Mouse (Mus musculus) layer of hippocampus, adult 9-11 months (tissue): ENCODE measurements around the gene Alkbh2.

Experiments used
- DNase-seq: peaks from one replicate; pipeline ENCODE4 v3.0.0; 2022

The Alkbh2 gene

DNA sequence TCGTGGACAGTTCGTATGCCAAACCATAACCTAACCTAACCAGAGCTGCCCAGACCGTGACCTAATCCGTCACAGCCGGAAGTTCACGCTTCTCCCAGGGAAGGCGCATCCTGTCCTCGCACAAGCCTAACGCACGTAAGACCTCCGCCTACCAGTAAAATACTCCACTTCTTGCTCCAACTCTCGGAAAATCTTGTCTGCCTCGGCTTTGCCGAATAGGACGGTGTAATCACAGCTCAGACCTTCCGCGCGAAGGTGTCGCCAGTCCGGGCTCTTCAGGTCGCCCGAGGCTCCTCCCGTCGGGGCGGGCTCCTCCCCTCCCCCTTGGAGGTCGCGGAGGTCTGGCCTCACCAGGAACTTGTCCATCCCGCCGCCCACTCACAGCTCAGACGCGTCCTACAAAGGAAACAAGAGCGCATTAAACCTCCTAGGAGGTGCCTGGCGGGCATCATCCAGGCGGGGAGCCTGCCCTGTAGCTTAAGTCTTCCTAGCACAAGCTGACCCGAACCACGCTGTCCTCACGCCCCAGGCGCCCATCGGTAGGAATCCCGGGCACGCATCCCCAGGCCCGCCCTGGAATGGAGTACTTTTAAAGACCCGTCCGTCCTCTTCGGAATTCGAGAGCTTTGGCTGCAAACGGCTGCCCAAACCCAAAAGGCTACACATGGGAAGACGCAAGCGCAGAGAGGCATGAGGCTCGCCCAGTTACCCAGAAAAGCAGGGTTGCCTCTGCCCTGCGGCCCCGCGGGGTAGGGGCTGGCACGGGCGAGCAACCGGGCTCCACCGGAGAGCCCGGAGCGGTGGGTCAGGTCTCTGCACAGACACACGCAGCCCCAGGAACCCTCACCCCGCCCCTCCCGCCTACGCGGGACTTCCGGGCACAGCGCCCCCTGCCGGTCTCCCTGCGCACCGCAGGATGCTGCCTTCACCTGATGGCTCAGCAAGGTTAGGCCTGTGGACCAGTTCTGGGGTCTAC lies at the start of gene Alkbh2:
Gene Alkbh2, minus strand, starts transcription at position 845 of the 976 bp plus-strand sequence.
- peak; percentile 67 for DNase-seq

DNA sequence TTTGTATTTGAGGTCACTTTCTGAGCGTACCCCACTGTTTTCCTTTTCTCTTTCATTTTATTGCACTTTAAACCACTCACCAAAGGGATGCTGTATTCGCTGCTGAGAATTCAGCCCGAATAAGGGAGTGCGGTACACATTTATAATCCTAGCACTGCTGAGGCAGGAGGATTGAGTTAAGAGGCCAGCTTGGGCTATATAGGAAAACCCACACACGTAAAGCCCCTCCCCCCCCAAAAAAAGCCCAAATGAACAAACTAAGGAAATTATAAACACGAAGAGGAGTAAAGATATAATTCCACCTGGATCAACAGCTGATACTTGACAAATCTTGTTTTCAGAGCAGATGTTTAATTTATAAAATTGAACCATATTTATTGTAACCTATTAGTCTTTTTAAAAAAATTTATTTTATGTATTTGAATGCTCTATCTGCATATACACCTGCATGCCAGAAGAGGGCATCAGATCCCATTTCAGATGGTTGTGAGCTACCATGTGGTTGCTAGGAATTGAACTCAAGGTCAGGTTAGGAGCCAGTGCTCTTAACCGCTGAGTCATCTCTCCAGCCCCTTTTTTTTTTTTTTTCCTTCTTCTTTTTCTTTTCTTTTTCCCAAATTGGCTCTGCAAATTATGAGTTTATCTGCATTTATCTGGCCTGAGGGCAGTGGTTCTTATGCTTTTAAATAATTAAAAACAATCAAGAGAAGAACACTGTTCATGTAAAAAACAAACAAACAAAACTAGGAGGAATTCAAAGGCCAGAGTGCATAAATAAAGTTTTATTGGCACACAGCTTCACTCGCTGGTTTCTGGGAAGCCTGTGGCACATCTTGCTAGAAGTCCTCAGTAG lies 48.8 kb upstream of the Alkbh2 start:
- DNase-seq, result no peak

DNA sequence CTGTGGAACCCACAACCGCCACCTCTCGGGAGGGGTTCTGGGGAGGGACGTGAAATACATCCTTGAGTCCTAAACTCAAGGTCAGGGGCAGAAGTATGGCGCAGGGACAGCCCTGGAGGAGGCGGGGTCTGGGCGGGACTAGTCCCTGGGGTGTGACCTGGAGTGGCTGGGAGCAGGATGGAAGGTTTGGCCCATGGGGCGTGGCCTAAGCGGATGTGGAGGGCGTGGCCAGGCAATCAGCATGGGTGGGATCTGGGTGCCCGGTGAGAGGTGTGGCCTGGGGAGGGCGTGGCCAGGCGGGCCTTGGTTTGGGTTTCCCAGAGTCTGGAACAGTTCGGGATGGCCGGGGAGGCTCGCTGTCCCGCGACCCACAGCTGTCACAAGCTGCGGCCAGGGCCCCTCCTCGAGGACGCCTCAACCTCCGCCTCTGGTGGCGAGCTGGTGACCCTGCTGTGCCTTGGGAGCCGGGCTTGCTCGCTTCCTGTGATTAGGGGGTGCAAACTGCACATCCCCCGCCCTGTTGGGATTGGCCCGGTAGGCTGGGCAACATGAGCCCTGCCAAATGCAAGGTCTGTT lies 47.7 kb upstream of the Alkbh2 start:
- DNase-seq, result peak; percentile 78

DNA sequence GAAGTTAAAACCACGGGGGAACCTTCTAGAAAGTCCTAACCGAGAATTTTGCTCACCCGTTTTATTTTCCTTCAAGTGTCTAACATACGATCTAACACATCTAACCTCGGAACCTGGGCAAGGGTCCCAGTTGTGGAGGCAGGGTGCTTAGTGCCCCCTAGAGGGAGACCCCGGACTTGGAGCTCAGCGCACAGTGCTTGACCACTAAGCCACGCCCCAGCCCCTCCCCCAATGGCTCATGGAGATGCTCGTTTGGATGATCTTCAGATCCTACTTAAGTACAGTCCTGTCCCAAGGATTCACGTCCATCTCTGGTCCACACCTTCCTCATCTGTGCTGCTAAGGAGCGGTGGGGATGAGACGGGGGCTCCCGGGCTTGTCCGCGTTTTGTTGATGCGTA lies 46.6 kb upstream of the Alkbh2 start:
- no peak for DNase-seq

DNA sequence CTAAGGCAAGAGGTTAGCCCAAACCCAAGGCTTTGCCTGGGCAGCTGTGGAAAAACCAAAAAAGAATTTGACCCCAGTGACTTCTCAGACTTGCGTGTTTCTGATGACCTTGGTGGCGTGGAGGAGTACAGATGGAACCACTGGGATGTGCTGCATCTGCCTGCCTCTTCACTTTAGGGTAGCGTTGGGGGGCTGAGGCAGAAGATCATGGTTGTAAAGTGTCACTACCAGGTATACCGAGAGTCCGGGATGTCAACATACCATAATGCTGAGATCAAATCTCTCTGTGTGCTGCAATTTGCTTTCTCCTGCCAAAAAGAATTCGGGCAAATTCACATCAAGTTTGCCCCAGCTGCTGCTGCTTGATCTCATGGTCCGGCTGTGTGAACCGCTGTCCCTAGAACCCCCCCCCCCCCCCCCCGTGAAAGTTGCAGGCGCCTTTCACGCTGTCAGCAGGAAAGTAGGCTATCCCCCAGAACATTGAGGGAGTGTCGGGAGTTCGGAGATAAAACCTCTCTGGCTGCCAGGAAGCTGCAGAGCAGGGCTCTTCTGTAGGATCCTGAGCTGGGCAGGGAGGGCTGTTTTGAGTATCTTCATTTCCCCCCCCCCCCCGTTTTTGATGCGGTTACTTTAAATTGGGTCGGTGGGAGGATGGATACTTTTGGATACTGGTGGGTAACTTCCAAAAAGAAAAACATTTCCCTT lies 46.0 kb upstream of the Alkbh2 start:
- DNase-seq, result no peak

DNA sequence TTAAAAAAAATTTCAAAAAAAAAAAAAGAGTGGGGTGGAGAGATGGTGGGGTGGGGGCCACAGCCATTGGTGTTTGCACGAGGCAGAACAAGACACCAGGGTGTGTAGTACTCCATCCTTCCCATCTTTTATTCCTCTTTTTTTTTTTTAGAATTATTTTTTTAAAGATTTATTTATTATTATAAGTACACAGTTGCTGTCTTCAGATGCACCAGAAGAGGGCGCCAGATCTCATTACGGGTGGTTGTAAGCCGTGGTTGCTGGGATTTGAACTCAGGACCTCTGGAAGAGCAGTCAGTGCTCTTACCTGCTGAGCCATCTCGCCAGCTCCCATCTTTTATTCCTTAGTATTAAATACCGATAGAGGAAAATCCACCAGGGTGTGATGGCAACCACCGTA lies 45.4 kb upstream of the Alkbh2 start:
- no peak for DNase-seq

DNA sequence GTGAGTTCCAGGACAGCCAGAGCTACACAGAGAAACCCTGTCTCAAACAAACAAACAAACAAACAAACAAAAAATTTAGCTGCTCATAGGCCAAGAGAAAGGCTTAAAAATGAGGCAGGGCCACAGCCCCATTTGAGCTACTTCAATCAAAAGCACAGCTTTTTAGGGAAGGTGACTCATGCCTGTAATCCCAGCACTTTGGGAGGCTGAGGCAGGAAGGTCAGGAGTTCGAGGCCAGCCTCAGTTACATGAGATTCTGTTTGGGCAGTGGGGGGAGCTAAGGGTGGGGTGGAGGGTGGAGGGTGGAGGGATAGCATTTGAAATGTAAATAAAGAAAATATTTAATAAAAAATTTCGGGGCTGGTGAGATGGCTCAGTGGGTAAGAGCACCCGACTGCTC lies 44.9 kb upstream of the Alkbh2 start:
- no peak for DNase-seq

DNA sequence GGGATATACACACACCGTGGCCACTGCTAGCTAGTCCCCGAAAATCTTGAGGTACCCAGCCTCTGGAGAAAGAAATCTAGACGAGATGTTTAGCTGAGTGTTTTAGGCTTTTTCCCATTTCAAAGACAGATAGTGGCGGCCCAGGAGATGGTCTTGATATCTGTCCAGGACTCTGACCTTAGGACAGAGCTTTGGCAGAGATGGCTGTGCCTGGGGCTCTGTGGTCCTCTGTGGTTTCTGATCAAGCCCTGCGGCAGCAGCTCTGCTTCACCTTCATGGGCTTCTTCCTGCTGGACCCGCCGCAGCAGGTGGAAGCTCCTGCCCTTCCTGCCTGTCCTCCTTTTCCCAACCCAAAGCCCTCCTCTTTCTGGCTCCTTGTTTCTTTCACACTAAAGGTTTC lies 42.3 kb upstream of the Alkbh2 start:
- no peak for DNase-seq

DNA sequence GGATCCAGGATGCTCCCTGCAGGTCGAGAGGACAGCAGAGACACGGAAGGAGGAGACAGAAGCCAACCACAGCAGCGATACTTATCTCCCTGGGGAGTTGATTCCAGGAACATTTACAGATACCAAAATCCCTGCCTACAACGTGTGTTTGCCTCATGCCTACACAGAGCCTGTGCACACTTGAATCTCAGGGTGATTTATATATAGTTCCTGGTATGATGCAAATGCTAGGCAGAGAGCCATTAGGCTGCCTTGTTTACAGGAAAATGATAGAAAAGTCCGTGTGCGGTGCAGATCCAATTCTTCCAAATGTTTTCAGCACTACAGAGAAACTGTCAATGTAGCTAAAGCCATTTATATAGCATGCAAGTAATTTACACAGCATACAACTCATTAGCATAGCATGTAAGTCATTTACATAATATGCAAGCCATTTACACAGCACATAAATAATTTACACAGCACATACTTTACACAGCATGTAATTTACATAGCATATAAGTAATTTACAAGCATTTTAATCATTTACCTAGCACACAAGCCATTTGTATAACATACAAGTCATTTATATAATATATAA lies 35.2 kb upstream of the Alkbh2 start:
- DNase-seq, result peak; percentile 42

DNA sequence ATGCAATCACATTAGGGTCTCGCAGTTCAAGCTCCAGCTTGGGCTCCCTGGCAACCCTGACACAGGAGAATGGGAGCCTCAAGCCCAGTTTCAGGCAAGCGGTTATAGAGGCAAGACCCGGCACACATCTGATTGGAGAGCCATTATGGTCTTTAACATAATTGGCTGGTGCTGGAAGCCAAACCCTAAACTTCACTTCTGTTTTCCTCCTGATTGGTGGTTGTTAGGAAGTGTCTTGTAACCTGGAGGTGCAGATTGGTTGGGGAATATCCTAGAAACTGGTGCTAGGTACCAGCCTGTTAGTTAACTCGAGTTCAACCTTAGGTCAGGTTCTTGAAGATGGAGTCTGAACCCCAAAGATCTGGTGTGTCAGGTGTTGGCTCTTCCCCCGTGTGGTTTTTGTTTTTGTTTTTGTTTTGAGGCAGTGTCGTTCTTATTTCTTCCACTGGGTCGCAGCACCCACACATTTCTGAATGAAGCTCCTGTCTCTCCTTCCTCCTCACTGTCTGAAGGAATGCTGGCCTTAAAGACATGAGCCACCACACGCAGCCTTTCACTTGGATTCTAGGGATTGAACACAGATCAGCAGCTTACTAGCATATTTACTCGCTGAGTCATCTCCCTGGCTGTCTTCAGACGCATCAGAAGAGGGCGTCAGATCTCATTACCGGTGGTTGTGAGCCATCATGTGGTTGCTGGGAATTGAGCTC lies 34.2 kb upstream of the Alkbh2 start:
- no peak for DNase-seq

DNA sequence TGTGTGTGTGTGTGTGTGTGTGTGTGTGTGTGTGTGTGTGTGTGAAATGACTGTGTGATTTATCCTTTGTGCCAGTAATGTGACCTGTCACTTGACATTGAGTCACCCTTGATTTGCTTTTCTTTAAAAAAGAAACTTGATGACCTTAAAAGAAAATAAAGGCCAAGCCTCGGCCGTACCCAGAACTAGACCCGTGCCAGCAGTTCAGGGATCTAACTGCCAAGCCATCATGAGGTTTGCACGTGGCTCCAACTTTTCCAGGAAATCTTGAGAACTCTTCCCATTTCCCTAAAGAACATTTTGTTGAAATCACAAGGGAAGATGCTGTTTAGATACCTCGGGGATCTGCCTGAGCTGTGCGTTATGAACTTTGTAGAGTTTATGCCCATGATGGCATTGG lies 33.4 kb upstream of the Alkbh2 start:
- no peak for DNase-seq

DNA sequence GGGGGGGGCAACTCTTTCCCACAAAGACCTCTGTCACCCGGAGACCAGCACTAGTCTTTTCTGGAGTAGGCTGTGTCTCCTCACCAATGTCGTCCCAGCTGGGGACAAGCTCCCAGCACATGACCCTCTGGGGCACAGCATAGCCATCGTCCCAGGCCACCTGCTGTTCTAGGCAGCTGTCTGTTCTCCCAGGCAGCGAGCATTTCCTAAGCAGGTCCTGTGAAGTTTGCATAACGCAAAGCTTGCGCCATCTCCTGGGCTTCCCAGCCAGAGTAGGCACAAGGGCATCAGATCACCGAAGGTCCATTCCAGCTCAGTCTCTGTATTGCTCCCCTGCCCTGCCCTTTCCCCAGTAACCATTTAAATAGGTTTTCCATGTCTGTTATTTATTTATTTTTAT lies 29.2 kb upstream of the Alkbh2 start:
- no peak for DNase-seq

DNA sequence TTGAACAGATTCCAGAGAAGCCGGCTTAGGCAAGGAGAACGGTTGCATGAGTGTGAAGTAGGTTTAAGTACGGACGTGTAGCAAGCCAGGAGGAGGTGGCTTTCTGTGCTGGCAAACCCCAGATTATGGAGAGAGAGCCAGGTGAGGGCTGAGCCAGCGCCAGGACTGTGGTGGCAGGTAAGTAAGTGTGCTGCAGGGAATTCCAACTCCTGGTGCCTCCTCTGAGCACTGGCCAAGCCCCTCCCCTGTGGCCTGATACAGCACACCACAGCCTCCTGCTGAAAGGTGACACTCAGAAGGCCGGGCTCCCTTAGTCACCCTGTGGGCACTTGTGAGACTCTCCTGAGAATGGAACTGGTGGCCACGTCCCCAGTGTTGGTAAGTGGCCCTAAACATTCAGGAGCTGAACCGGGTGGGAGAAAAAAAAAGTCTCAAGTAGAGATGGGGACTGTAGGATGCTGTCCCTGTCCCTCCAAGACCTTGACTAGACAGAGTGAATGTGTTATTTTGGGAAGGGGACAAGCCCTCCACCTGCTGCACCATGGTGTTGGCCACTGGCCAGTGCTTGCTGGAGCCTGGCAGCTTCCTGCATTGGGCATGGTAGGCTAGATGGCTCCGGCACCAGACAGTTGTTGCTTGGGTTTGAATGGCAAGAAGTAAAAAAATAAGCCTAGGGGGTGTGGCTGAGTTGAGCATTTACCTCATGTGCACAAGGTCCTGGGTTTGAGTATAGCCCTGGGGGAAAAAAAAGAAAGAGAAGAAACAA lies 27.3 kb upstream of the Alkbh2 start:
- no peak for DNase-seq

DNA sequence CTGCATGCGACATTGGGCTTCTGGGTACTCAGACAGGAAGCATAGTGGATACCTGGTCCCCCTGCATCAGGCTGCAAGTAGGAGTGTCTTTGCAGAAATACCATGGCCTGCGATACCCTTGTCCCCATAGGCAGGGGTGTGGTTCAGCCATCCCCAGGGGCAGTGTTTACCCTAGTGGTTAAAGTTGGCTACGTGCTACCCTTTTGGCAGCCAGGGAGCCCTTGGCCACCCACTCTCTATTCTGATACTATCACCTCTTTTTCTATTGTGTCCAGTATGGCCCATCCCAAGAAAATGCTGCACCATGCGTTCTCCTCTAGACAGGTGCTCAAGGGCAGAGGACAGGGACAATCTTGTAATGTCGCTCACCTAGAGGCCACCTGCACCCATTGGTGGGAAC lies 26.7 kb upstream of the Alkbh2 start:
- no peak for DNase-seq

DNA sequence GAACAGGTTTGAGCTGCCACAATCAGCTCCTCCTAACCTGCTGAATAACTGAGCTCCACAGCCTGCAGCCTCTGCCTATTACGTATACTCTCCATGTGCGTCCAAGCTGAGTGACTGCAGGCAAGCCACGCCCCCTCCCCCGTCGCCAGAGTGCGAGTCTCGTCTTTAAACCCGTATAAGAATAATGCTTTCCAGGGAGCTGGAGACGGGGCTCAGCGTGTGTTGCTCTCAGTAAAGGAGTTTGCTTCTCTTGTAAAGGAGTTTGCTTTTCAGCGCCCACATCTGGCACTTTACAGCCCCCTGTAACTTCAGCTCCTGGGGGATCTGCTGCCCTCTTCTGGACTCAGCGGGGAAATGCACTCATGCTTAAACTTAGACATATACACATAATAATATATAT lies 25.5 kb upstream of the Alkbh2 start:
- DNase-seq, result no peak

DNA sequence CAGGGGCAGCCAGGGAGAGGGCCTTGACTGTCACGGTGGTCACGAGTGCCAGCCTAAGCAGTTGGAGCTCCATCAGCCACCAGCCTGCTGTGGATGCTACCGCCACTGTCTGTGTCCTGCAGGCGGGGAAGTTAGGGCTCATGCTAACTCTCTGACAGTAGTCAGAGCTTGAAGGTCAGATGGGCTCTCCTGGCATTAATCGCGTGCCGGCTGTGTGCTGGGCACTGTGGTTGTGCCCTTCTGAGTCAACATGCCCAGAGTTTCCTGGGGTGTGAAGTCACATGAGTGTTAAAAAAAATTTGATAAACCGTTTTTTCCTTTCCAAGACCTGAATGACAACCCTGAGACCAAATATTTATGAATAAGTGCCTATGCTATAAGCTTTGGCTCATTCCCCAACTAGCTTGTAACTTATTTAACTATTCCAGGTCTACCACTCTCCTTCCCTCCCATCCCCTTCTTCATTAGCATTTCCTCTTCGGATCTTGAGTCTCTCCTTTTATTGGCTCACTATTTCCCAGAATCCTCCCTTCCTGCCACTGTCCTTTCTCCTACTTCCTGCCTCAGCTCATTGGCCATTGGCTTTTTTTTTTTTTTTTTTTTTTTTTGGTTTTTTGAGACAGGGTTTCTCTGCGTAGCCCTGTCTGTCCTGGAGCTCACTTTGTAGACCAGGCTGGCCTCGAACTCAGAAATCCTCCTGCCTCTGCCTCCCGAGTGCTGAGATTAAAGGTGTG lies 24.5 kb upstream of the Alkbh2 start:
- DNase-seq, result no peak

DNA sequence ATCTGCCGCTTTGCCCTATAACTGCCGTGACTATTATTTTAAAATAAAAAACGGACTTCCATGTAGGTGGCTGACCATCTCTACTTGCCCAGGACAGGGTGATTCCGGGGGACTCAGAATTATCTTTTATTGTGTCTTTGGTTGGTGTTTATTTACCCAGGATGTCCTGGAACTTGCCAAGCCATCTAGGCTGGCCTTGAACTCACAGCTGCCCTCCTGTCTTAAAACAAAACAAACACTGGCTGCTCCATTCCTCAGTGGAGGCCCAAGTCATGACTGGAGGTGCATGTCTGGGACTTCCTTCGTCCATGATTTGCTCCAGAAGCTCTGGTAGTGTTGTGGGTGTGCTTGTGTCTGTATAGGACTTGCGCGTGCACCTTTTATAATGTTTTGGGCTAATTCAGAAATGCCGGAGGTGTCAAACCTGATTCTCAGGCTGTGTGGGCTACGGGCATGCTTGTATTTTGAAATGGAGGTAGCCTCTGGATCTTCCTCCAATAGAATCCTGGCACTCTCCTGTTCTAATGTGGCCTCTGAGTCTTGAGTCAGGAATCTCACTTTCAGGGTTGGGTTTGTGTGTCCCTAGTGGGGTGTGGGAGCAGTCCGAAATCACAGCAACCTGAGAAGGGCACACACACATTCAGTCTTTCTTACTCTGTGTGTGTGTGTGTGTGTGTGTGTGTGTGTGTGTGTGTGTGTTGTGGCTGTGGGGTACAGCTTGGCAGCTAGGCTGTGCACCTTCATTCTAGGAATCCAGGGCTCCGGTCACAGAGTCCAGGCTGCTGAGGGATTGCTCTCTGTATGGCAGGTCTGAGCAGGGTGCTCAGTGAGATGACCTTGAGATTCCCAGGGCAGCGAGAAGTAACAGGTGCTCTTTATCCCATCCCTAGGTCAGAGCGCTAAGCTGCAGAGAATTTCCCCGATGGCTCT lies 19.3 kb upstream of the Alkbh2 start:
- no peak for DNase-seq

DNA sequence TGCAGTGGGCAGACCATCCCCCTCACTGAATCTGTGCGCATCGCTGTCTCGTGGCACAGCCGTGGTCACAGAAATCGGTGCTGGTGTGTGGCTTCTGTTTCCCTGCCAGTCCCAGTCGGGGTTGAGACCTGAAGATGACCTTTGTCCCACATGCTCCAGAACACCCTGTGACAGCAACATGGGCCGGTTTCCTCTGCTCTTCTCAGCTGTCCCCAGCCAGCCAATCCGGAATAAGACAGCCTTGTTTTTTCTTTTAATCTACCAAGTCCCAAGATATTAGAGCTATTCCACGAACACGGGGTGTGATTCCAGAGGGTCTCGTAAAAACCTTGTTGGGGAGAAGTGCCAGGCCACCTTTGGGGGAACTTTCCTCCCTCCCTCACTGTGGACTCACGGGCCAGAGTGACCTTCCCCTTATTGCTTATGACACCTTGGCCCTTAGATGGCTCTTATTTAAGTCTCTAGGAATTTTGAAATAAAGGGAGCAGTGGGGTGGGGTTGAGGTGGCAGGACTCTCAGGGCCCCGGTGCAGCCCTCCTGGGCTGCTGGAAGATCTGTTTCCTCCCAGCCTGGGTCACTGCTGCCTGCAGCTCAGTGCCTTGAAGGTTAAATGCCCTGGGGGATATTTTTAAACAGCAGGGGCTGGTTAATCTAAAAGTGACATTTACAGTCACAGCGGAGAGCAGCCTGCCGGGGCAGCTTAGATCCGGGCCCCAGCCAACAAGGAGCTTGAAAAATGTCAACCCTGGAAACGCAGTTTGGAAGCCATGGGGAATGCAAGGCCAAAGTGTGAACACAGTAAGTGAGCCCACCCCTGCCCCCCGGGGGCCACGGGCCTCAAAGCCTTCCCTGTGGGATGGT lies 18.2 kb upstream of the Alkbh2 start, which contains the start of gene Acacb:
Gene Acacb, plus strand, starts transcription at position 508 of the 861 bp plus-strand sequence.
- no peak for DNase-seq
